Mouse (Mus musculus) testis, adult 2 months (tissue): Measurements from ENCODE around the gene Irgq. TPM values are rescaled to one million over a fixed set of nuclear protein-coding genes. Genes with fewer than 3 reads are reported as not detected.
A peak's percentile ranks its signal among the peaks of the same experiment; 100 is the strongest.

Experiments used
- H3K27ac ChIP-seq: fragments of 200-500 bp; 2 replicates; pipeline ENCODE4 v1.5.1; 2012; ENCODE audit warnings: low read depth, low read length; ENCODE audit not compliant: control insufficient read depth, insufficient read depth
- H3K27me3 ChIP-seq: fragments of 200-500 bp; 2 replicates; pipeline ENCODE4 v1.6.1; 2012; ENCODE audit warnings: mild to moderate bottlenecking, low read length, moderate library complexity; ENCODE audit not compliant: control insufficient read depth, insufficient read depth
- H3K36me3 ChIP-seq: fragments of 200-500 bp; 2 replicates; pipeline ENCODE4 v1.6.1; 2012; ENCODE audit warnings: mild to moderate bottlenecking, low read length; ENCODE audit not compliant: control insufficient read depth, insufficient read depth
- H3K4me1 ChIP-seq: fragments of 200-500 bp; 2 replicates; pipeline ENCODE4 v1.6.1; 2012; ENCODE audit warnings: low read length; ENCODE audit not compliant: control insufficient read depth, insufficient read depth
- H3K4me3 ChIP-seq: fragments of 200-500 bp; 2 replicates; pipeline ENCODE4 v1.5.1; 2012; ENCODE audit warnings: low read depth, mild to moderate bottlenecking, low read length, moderate library complexity, mixed read lengths; ENCODE audit not compliant: control insufficient read depth
- CTCF ChIP-seq: fragments of 200-500 bp; IDR thresholded peaks from 2 replicates; pipeline ENCODE4 v1.5.1; 2012; ENCODE audit warnings: low read depth, mild to moderate bottlenecking, inconsistent platforms, low read length, moderate library complexity; ENCODE audit not compliant: control insufficient read depth, insufficient read depth, insufficient replicate concordance
- POLR2A ChIP-seq: fragments of 200-500 bp; IDR thresholded peaks from 2 replicates; pipeline ENCODE4 v1.6.1; 2012; ENCODE audit warnings: low read depth, mild to moderate bottlenecking, inconsistent platforms, low read length, moderate library complexity; ENCODE audit not compliant: control insufficient read depth
- polyA plus RNA-seq: library from polyadenylated mRNA; depleted of rRNA; stranded (reverse); fragments of >200 nt; gene quantifications from 2 replicates; pipeline ENCODE4 v1.2.3, GENCODE M21; 2012

Irgq gene
- polyA plus RNA-seq, 1 experiment = 2.2 TPM

DNA sequence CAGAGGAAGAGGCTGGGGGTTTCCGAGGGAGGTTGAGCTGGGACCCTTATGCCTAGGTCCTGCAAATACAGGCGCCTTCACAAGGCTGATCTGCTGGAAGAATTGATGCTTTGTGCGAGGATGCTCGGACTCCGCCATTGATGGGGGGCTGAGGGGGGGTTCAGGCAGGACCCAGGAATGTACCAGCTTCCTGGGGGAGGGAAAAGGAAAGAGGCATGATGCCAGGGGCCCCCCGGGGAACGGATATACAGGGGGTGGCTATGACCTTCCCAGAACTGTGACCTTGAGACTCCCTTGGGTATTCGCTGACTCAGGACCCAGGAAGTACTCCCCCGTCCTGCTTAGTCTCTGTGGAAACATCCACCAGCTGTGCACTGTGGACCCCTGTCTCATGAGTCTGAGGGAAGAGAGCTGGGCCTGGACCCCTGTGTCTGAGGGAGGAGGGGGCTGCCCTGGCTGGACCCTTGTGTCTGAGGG lies 43.8 kb upstream of the Irgq start:
- no peak for TF ChIP-seq CTCF
- no peak for TF ChIP-seq POLR2A
- peaks cover 9% of the 10 kb centered on the region for H3K4me1 ChIP-seq
- H3K27me3 ChIP-seq = no peaks in the 10 kb centered on the region
- no peaks in the 10 kb centered on the region for H3K36me3 ChIP-seq
- no peak overlapping the region for H3K27ac ChIP-seq
- H3K4me3 ChIP-seq = no peak overlapping the region

DNA sequence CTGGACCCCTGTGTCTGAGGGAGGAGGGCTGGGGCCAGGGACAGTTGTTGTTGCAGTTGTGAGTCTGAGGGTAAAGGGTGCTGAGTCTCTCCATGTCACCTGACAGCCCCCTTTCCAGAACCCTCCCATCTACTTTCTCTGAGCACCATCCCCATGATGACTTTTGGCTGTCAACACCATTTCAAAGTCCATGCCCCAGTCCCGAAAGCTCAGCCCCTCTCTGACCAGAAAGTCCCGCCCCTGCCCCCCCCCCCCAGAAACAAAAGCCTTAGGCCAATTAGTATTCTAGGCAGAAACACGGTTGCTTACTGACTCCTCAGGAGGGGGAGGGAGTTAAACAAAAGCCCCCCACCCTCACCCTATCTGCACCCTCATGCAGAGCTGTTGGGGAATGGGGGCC lies 43.1 kb upstream of the Irgq start:
- Histone ChIP-seq H3K27ac (no peak overlapping the region), H3K36me3 (no peaks in the 10 kb centered on the region), H3K4me3 (no peak overlapping the region), H3K4me1 (peaks cover 9% of the 10 kb centered on the region), H3K27me3 (no peaks in the 10 kb centered on the region)
- TF ChIP-seq CTCF = no peak
- TF ChIP-seq POLR2A = no peak

DNA sequence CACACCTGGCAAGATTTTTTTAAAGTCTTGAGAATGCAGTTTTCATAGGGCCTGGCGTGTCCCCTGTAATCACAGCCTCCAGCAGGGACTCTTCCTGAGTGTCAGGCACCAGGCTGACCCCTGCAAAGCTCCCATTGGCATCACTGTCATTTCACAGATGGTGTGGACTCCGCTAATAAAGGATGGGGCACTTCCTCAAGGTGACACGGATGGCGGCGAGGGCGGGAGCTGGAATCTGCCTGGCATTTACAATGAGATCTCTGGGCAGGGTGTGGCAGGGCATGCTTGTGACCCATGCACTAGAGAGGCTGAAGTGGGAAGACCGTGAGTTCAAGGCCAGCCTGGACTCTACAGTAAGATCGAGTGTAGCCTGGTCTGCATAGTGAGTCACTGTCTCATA lies 42.2 kb upstream of the Irgq start:
- Histone ChIP-seq H3K27ac (no peak overlapping the region), H3K4me3 (no peak overlapping the region), H3K27me3 (no peaks in the 10 kb centered on the region), H3K4me1 (peaks cover 8% of the 10 kb centered on the region), H3K36me3 (no peaks in the 10 kb centered on the region)
- TF ChIP-seq CTCF = no peak
- no peak for TF ChIP-seq POLR2A

DNA sequence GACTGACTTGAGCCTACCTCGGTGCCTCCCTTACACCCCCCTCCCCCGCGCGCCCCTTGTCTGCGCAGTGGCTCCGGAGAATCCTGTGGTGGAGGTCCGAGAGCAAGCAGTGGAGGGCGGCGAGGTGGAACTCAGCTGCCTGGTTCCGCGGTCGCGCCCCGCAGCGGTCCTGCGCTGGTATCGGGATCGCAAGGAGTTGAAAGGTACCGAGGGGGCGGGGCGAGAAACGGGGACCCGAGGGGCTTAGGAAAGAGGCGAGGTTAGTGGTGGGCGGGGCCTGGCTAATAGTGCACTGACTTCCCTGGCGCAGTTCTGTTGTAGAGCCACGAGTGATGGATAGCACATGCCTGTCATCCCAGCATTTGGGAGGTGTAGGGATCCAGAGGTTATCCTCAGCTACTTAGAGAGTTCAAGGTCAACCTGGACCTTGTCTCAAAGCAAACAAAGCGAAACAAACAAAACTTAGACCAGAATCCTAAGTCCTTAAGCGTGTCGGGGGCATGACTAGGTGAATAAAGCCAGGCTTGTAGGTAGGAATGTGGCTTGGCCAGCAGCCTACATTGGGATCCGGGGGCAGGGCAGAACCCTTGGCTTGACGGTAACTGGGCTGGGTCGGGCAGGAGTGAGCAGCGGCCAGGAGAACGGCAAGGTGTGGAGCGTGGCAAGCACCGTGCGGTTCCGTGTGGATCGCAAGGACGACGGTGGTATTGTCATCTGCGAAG lies 30.5 kb upstream of the Irgq start:
- no peaks in the 10 kb centered on the region for H3K27me3 ChIP-seq
- H3K4me3 ChIP-seq = peak overlapping the region; percentile 34
- no peaks in the 10 kb centered on the region for H3K36me3 ChIP-seq
- H3K4me1 ChIP-seq = peaks cover 14% of the 10 kb centered on the region
- TF ChIP-seq POLR2A (no peak), CTCF (no peak)
- H3K27ac ChIP-seq = no peak overlapping the region

DNA sequence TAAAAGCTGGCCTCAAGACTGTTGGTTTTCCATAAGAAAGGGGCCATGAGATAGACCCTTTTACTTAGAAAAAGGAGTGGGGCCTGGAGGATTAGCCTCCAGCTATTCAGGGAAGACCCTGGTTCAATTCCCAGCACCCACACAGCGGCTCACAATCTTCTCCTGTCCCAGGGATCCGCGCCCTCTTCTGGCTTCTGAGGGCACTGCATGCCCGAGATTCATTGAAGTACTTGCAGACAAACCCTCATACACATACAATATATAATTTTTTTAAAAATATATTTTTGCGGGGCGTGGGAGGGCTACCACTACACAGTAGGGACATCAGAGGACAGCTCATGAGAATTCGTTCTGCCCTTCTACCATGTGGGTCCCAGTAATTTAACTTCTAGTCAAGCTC lies 29.6 kb upstream of the Irgq start:
- H3K36me3 ChIP-seq = no peaks in the 10 kb centered on the region
- no peak overlapping the region for H3K4me3 ChIP-seq
- peaks cover 18% of the 10 kb centered on the region for H3K4me1 ChIP-seq
- H3K27ac ChIP-seq = no peak overlapping the region
- H3K27me3 ChIP-seq = no peaks in the 10 kb centered on the region
- TF ChIP-seq CTCF = peak; percentile 46; the same call in 1 of the 2 replicates
- no peak for TF ChIP-seq POLR2A

DNA sequence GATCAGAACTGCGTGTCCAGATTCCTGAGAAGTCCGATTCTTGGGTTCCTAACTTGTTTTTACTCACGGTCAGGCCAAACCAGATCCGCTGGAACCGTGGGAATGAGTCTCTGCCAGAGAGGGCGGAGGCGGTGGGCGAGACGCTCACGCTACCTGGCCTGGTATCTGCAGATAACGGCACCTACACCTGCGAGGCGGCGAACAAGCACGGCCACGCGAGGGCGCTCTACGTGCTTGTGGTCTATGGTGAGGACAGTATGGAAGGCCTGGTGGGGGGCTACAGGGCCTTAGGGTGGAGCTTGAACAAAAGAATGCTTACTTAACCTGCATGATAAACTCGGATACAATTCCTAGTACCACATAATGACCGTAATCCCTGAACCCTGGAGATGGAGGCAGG lies 29.0 kb upstream of the Irgq start:
- Histone ChIP-seq H3K36me3 (no peaks in the 10 kb centered on the region), H3K4me1 (peaks cover 22% of the 10 kb centered on the region), H3K27me3 (no peaks in the 10 kb centered on the region), H3K27ac (no peak overlapping the region), H3K4me3 (no peak overlapping the region)
- TF ChIP-seq CTCF = peak; percentile 67; the same call in 1 of the 2 replicates
- TF ChIP-seq POLR2A = no peak

DNA sequence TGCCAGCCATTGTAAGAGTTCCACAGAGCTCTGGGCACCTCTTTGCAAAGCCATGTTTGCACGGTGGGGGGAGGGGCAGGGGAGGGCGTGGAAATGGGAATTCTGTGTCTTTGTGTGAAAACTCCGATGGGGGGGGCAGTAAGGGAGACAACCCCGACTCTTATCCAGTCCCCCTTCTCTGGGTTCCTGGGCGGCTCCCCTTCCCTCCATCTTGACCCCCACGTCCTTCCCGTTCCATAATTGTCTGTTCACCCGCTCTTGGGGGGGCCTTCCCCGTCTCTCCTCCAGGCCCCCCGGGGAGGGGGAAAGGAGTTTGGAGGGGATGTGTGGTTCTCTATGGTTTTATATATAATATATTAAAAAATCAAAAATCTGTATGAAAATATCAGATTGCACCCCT lies 26.5 kb upstream of the Irgq start:
- Histone ChIP-seq H3K4me3 (no peak overlapping the region), H3K27ac (no peak overlapping the region), H3K36me3 (no peaks in the 10 kb centered on the region), H3K27me3 (no peaks in the 10 kb centered on the region), H3K4me1 (peaks cover 29% of the 10 kb centered on the region)
- no peak for TF ChIP-seq CTCF
- no peak for TF ChIP-seq POLR2A

DNA sequence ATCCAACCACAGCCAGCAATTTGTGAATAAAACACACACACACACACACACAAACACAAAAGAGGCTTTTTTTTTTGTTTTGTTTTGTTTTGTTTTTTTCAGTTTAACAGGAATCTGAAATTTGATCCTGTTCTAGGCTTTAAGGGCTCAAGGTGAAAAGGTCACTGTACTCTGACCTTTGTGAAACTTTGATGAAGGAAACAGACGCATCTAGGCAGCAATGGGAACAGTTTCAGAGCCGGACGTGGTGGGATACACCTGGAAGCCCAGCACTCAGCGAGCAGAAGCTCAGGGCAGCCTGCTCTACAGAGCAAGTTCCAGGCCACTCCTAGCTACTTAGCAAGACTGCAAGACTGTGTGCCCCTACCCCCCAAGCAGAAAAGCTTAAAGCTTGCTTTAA lies 25.6 kb upstream of the Irgq start:
- no peak for TF ChIP-seq POLR2A
- no peak for TF ChIP-seq CTCF
- no peaks in the 10 kb centered on the region for H3K27me3 ChIP-seq
- no peaks in the 10 kb centered on the region for H3K36me3 ChIP-seq
- peaks cover 25% of the 10 kb centered on the region for H3K4me1 ChIP-seq
- H3K27ac ChIP-seq = no peak overlapping the region
- H3K4me3 ChIP-seq = no peak overlapping the region
